Mouse (Mus musculus): ENCODE data around the gene Rasgrf1. TPM values are rescaled to one million over a fixed set of nuclear protein-coding genes. Genes with fewer than 3 reads are reported as not detected.

Rasgrf1 gene
- polyA plus RNA-seq, 1 experiment from 2014 or later = 0.20 TPM

DNA sequence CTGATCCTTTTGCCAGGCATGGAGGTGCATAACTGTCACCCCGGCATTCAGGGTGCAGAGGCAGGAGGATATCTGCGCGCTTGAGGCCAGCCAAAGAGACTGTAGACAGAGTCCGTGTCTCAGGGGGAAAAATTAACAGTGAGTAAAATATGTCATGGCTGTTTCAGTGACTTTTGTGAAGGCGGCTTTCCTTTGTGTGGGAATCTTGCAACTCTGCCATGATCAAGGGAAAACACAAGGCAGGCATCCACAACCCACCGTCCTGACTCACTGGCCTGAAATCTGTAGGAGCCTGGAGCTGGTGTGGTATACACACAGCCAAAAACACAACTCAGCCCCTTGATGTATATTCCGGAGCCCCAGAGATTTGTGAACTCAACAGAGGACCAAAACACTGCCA is 6.8 kb downstream of the Rasgrf1 start:
- WGBS = 86% methylated on average over 7 of the region's 7 CpGs

DNA sequence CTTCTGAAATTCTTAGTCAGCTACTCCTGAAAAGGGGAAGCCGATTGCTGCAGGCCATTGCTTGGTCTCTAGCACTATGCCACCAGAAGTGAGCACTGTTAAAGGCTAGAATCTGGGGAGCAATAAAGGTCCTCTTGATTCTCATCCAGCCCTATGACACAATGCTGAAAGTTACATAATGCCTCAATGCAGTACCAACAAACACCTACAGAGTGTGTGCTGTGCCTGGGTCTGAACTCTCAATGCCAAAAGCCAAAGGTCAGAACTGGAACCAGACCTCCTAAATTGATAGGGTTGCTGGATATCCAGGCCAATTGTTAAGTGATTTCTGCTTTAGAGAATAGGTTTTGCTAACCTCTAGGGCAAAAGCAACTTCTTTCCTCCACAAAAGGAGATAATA is 7.7 kb downstream of the Rasgrf1 start:
- no peak overlapping the region for H3K4me2 ChIP-seq (ENCODE audit: low read depth, low read length)
- H3K27me3 ChIP-seq (replicated peaks; ENCODE audit: control insufficient read depth, insufficient read depth, low read length) = no peaks in the 10 kb centered on the region
- H3K27ac ChIP-seq (ENCODE audit: low read length) = no peak overlapping the region
- H3K36me3 ChIP-seq (ENCODE audit: control insufficient read depth, insufficient read depth, low read length) = no peaks in the 10 kb centered on the region
- H3K4me1 ChIP-seq (ENCODE audit: control insufficient read depth, insufficient read depth, low read length) = no peaks in the 10 kb centered on the region
- ATAC-seq = no peak
- 85% methylated on average over 1 of the region's 1 CpGs for WGBS
- no peaks in the 10 kb centered on the region for H3K9me3 ChIP-seq (ENCODE audit: control insufficient read depth, low read length)
- H3K4me3 ChIP-seq (ENCODE audit: low read length) = no peak overlapping the region
- no peak overlapping the region for H3K9ac ChIP-seq (ENCODE audit: low read depth, low read length)

More for the DNA sequence above, 6.8 kb downstream of the Rasgrf1 start:
- Histone ChIP-seq H3K27me3 (replicated peaks; ENCODE audit: control insufficient read depth, insufficient read depth, low read length) (peaks cover 6% of the 10 kb centered on the region), H3K4me1 (ENCODE audit: control insufficient read depth, insufficient read depth, low read length) (no peaks in the 10 kb centered on the region), H3K36me3 (ENCODE audit: control insufficient read depth, insufficient read depth, low read length) (no peaks in the 10 kb centered on the region), H3K27ac (ENCODE audit: low read length) (no peak overlapping the region), H3K9ac (ENCODE audit: low read depth, low read length) (no peak overlapping the region), H3K4me3 (ENCODE audit: low read length) (no peak overlapping the region), H3K9me3 (ENCODE audit: control insufficient read depth, low read length) (no peaks in the 10 kb centered on the region), H3K4me2 (ENCODE audit: low read depth, low read length) (no peak overlapping the region)
- ATAC-seq = no peak

GRCm38 (mm10) chr9:89918832-89919231 is 9.1 kb downstream of the Rasgrf1 start:
- ATAC-seq = no peak
- no peaks in the 10 kb centered on the region for H3K9me3 ChIP-seq (ENCODE audit: control insufficient read depth, low read length)
- no peak overlapping the region for H3K4me3 ChIP-seq (ENCODE audit: low read length)
- H3K27me3 ChIP-seq (replicated peaks; ENCODE audit: control insufficient read depth, insufficient read depth, low read length) = no peaks in the 10 kb centered on the region
- H3K4me2 ChIP-seq (ENCODE audit: low read depth, low read length) = no peak overlapping the region
- 82% methylated on average over 5 of the region's 5 CpGs for WGBS
- no peak overlapping the region for H3K27ac ChIP-seq (ENCODE audit: low read length)
- no peaks in the 10 kb centered on the region for H3K36me3 ChIP-seq (ENCODE audit: control insufficient read depth, insufficient read depth, low read length)
- no peak overlapping the region for H3K9ac ChIP-seq (ENCODE audit: low read depth, low read length)
- no peaks in the 10 kb centered on the region for H3K4me1 ChIP-seq (ENCODE audit: control insufficient read depth, insufficient read depth, low read length)

- Histone ChIP-seq H3K27ac (ENCODE audit: low read length) (no peak overlapping the region), H3K9me3 (ENCODE audit: control insufficient read depth, low read length) (no peaks in the 10 kb centered on the region), H3K36me3 (ENCODE audit: control insufficient read depth, insufficient read depth, low read length) (no peaks in the 10 kb centered on the region), H3K9ac (ENCODE audit: low read depth, low read length) (no peak overlapping the region), H3K4me3 (ENCODE audit: low read length) (no peak overlapping the region), H3K4me1 (ENCODE audit: control insufficient read depth, insufficient read depth, low read length) (no peaks in the 10 kb centered on the region), H3K27me3 (replicated peaks; ENCODE audit: control insufficient read depth, insufficient read depth, low read length) (no peaks in the 10 kb centered on the region), H3K4me2 (ENCODE audit: low read depth, low read length) (no peak overlapping the region)
- WGBS = 70% methylated on average over 9 of the region's 9 CpGs
- no peak for ATAC-seq
Observed at GRCm38 (mm10) chr9:89921121-89921520, 11.4 kb downstream of the Rasgrf1 start.

GRCm38 (mm10) chr9:89922666-89923065 is 13.0 kb downstream of the Rasgrf1 start:
- no peaks in the 10 kb centered on the region for H3K27me3 ChIP-seq (replicated peaks; ENCODE audit: control insufficient read depth, insufficient read depth, low read length)
- no peaks in the 10 kb centered on the region for H3K4me1 ChIP-seq (ENCODE audit: control insufficient read depth, insufficient read depth, low read length)
- ATAC-seq = no peak
- no peak overlapping the region for H3K4me3 ChIP-seq (ENCODE audit: low read length)
- no peak overlapping the region for H3K27ac ChIP-seq (ENCODE audit: low read length)
- no peak overlapping the region for H3K4me2 ChIP-seq (ENCODE audit: low read depth, low read length)
- peaks cover 2% of the 10 kb centered on the region; the same call in 1 of the 2 replicates for H3K9me3 ChIP-seq (ENCODE audit: control insufficient read depth, low read length)
- H3K9ac ChIP-seq (ENCODE audit: low read depth, low read length) = no peak overlapping the region
- 86% methylated on average over 1 of the region's 1 CpGs for WGBS
- no peaks in the 10 kb centered on the region for H3K36me3 ChIP-seq (ENCODE audit: control insufficient read depth, insufficient read depth, low read length)

DNA sequence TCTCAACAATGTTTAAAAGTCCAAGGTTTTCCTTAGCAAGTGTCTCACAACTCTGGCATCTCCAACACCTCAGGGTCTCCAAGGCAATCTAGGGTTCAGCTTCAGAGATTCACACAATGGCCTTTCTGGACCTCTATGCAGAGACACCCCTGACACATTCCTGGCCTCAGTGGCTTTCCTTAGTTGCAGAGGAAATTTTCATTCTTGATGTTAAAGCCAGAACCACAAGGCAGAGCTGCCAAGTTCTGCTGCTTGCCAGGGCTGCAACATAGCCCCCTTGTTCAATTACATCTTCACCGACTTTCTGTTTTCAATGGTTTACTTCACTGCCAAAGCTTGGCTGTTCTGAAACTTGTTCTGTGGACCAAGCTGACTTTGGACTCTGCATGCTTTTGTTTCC is 15.1 kb downstream of the Rasgrf1 start:
- 92% methylated on average over 1 of the region's 1 CpGs for WGBS
- ATAC-seq = no peak
- Histone ChIP-seq H3K27ac (ENCODE audit: low read length) (no peak overlapping the region), H3K36me3 (ENCODE audit: control insufficient read depth, insufficient read depth, low read length) (no peaks in the 10 kb centered on the region), H3K4me1 (ENCODE audit: control insufficient read depth, insufficient read depth, low read length) (no peaks in the 10 kb centered on the region), H3K4me3 (ENCODE audit: low read length) (no peak overlapping the region), H3K27me3 (replicated peaks; ENCODE audit: control insufficient read depth, insufficient read depth, low read length) (no peaks in the 10 kb centered on the region), H3K9ac (ENCODE audit: low read depth, low read length) (no peak overlapping the region), H3K9me3 (ENCODE audit: control insufficient read depth, low read length) (peaks cover 2% of the 10 kb centered on the region; the same call in 1 of the 2 replicates), H3K4me2 (ENCODE audit: low read depth, low read length) (no peak overlapping the region)

DNA sequence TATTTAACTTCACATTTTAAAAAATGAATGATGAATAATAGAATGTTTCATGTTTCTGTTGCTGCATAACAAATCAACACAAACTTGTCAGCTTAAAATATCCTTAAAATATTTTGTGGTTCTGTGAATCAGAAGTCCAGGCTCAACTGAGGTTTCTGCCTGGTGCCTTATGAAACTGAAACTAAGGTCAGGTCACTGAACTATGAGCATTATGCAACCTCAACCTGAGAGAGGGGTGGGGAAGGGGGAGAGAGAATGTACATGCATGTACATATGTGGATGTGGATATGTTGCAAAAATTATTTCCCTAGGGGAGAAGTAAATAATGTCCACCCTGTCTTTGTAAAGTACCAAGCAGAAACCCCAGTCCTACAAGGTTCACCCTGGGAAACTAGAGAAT is 18.8 kb downstream of the Rasgrf1 start:
- no peak overlapping the region for H3K4me3 ChIP-seq (ENCODE audit: low read length)
- no peak overlapping the region for H3K4me2 ChIP-seq (ENCODE audit: low read depth, low read length)
- no peak for ATAC-seq
- H3K9me3 ChIP-seq (ENCODE audit: control insufficient read depth, low read length) = peaks cover 2% of the 10 kb centered on the region; the same call in 1 of the 2 replicates
- no peak overlapping the region for H3K9ac ChIP-seq (ENCODE audit: low read depth, low read length)
- H3K27ac ChIP-seq (ENCODE audit: low read length) = no peak overlapping the region
- no peaks in the 10 kb centered on the region for H3K36me3 ChIP-seq (ENCODE audit: control insufficient read depth, insufficient read depth, low read length)
- no peaks in the 10 kb centered on the region for H3K4me1 ChIP-seq (ENCODE audit: control insufficient read depth, insufficient read depth, low read length)
- H3K27me3 ChIP-seq (replicated peaks; ENCODE audit: control insufficient read depth, insufficient read depth, low read length) = no peaks in the 10 kb centered on the region

GRCm38 (mm10) chr9:89940428-89940827 is 30.7 kb downstream of the Rasgrf1 start:
- 66% methylated on average over 1 of the region's 1 CpGs for WGBS
- no peaks in the 10 kb centered on the region for H3K9me3 ChIP-seq (ENCODE audit: control insufficient read depth, low read length)
- H3K4me2 ChIP-seq (ENCODE audit: low read depth, low read length) = no peak overlapping the region
- no peak for ATAC-seq
- no peak overlapping the region for H3K9ac ChIP-seq (ENCODE audit: low read depth, low read length)
- no peaks in the 10 kb centered on the region for H3K4me1 ChIP-seq (ENCODE audit: control insufficient read depth, insufficient read depth, low read length)
- H3K27me3 ChIP-seq (replicated peaks; ENCODE audit: control insufficient read depth, insufficient read depth, low read length) = no peaks in the 10 kb centered on the region
- H3K4me3 ChIP-seq (ENCODE audit: low read length) = no peak overlapping the region
- no peak overlapping the region for H3K27ac ChIP-seq (ENCODE audit: low read length)
- H3K36me3 ChIP-seq (ENCODE audit: control insufficient read depth, insufficient read depth, low read length) = no peaks in the 10 kb centered on the region

DNA sequence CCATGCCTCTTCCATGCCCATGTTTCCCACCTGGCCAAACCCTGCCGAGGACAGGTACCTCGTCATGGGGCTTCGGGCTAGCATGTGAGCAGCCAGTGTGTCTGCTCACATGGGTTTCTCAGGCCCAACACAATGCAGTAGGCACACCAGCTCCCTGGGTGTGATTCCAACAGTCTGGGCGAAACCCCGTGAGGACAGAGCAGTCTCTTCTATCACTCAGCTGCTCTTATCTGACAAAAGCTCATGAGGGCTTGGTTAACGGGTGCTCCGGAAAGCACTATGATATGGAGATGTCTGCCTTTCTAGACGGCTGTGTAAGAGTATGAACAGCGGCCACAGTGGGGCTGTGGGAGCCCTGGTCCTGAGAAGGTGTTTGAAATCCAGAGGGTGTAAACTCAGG is 37.1 kb downstream of the Rasgrf1 start:
- Histone ChIP-seq H3K4me3 (ENCODE audit: low read length) (no peak overlapping the region), H3K9ac (ENCODE audit: low read depth, low read length) (no peak overlapping the region), H3K4me1 (ENCODE audit: control insufficient read depth, insufficient read depth, low read length) (no peaks in the 10 kb centered on the region), H3K27me3 (replicated peaks; ENCODE audit: control insufficient read depth, insufficient read depth, low read length) (no peaks in the 10 kb centered on the region), H3K36me3 (ENCODE audit: control insufficient read depth, insufficient read depth, low read length) (no peaks in the 10 kb centered on the region), H3K4me2 (ENCODE audit: low read depth, low read length) (no peak overlapping the region), H3K27ac (ENCODE audit: low read length) (no peak overlapping the region), H3K9me3 (ENCODE audit: control insufficient read depth, low read length) (no peaks in the 10 kb centered on the region)
- WGBS = 85% methylated on average over 9 of the region's 9 CpGs
- ATAC-seq = no peak

DNA sequence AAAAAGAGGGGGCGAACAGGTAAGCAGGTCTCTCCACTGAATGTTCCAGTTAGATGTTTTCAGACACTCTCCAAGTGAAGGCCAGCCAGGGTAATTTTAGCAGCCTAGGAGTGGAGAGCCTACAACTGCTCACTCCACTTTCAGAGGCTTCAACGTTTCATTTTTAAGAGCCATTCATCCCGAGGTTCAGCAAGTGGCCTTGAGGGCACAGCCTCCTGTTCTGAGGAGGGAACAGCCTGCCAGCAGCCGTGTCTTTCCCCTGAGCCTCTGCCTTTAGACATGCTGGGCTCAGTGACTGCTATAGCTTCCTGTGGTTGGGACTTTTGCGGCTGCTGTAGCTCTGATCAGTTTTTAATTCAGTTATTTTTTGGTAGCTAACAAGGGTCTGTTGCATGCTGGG is 38.9 kb downstream of the Rasgrf1 start:
- Histone ChIP-seq H3K27ac (ENCODE audit: low read length) (no peak overlapping the region), H3K9ac (ENCODE audit: low read depth, low read length) (no peak overlapping the region), H3K36me3 (ENCODE audit: control insufficient read depth, insufficient read depth, low read length) (no peaks in the 10 kb centered on the region), H3K9me3 (ENCODE audit: control insufficient read depth, low read length) (no peaks in the 10 kb centered on the region), H3K4me2 (ENCODE audit: low read depth, low read length) (no peak overlapping the region), H3K4me3 (ENCODE audit: low read length) (no peak overlapping the region), H3K27me3 (replicated peaks; ENCODE audit: control insufficient read depth, insufficient read depth, low read length) (no peaks in the 10 kb centered on the region), H3K4me1 (ENCODE audit: control insufficient read depth, insufficient read depth, low read length) (no peaks in the 10 kb centered on the region)
- 59% methylated on average over 5 of the region's 5 CpGs for WGBS
- ATAC-seq = no peak

Measured in intestine, embryonic 16.5 days (tissue).